Mouse (Mus musculus) intestine, embryonic 14.5 days (tissue): ENCODE measurements around the gene Trim10. TPM values are rescaled to one million over a fixed set of nuclear protein-coding genes. Genes with fewer than 3 reads are reported as not detected.
"Not testable (repeated sequence)": the region's sequence is repeated elsewhere in the genome, so short reads cannot be mapped to it uniquely, and the experiment has no call there.

Experiments
- ATAC-seq: fragments of 200-750 bp; cut with Nextera tagmentation; replicated peaks from 2 replicates; pipeline ENCODE4 v1.8.0; 2017; ENCODE audit warnings: low read depth, moderate number of reproducible peaks, moderate TSS enrichment, moderate library complexity; ENCODE audit not compliant: low FRiP score, low TSS enrichment
- DNase-seq: peaks from one replicate; pipeline ENCODE4 v3.0.0-alpha.2; 2018; ENCODE audit warnings: low spot score
- H3K27ac ChIP-seq: fragments of 300-500 bp; sonication (generic); 2 replicates; pipeline ENCODE4 v1.5.1; 2014; ENCODE audit warnings: low read depth, mild to moderate bottlenecking, control low read depth
- H3K27me3 ChIP-seq: fragments of 300-500 bp; sonication (generic); replicated peaks from 2 replicates; pipeline ENCODE4 v1.6.1; 2014; ENCODE audit warnings: low read length, control low read depth; ENCODE audit not compliant: control insufficient read depth, insufficient read depth
- H3K36me3 ChIP-seq: fragments of 300-500 bp; sonication (generic); 2 replicates; pipeline ENCODE4 v1.6.1; 2014; ENCODE audit warnings: low read length, control low read depth; ENCODE audit not compliant: control insufficient read depth, insufficient read depth
- H3K4me1 ChIP-seq: fragments of 300-500 bp; sonication (generic); replicated peaks from 2 replicates; pipeline ENCODE4 v1.6.1; 2014; ENCODE audit warnings: low read length, control low read depth, mixed read lengths; ENCODE audit not compliant: control insufficient read depth, insufficient read depth
- H3K4me2 ChIP-seq: fragments of 300-500 bp; sonication (generic); 2 replicates; pipeline ENCODE4 v1.6.1; 2014; ENCODE audit warnings: low read length
- H3K4me3 ChIP-seq: fragments of 300-500 bp; sonication (generic); 2 replicates; pipeline ENCODE4 v1.5.1; 2014; ENCODE audit warnings: low read depth, low read length, control low read depth, mixed read lengths
- H3K9ac ChIP-seq: fragments of 300-500 bp; sonication (generic); 2 replicates; pipeline ENCODE4 v1.6.1; 2014; ENCODE audit warnings: mild to moderate bottlenecking, low read length
- H3K9me3 ChIP-seq: fragments of 300-500 bp; sonication (generic); 2 replicates; pipeline ENCODE4 v1.6.1; 2016; ENCODE audit warnings: low read length, control low read depth; ENCODE audit not compliant: control insufficient read depth
- WGBS: fragments of 180-500 bp; shearing (Covaris S2); extraction: QIAGEN DNeasy Blood & Tissue Kit; methylation state at CpG from one replicate; pipeline ENCODE4 v1.1.7; 2014; 5-methylcytosine and 5-hydroxymethylcytosine counted together
- polyA plus RNA-seq: library from polyadenylated mRNA; unstranded; fragments of >200 nt; fragmentation: Nextera tagmentation; extraction: Ambion mirVana; gene quantifications from 2 replicates; pipeline ENCODE4 v1.2.1, GENCODE M21; 2014

Gene Trim10
- polyA plus RNA-seq: 0.97 and 1.6 TPM in 2 replicates

DNA sequence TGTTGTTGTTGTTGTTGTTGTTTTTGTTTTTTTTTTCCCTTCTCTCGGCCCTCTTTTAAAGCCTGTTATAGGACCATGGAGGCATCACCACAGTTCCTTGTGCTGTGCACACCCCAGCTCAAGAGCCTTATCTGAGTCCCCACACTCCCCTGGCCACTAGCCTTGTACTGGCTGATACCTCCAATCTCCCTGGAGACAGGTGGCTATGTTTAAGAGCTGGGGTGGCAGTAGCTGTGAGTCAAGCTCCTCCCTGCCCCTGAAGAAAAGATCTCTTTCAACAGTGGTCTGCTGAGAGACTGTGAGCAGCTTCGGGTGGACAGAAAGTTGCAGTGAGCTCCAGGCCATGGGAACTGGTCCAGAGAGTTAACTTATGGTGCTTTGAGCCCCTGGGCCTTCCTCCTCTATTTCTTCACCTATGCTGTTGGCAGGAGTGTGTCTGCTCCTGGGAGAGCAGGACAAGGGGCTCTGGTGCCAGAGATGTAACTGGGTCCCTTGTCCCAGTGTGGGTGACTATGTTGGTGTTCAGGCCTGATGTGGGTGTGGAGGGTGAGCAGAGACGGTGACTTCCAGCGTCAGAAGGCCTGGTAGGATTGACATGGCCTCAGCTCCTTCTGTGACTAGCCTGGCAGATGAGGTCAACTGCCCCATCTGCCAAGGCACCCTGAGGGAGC is at the start of gene Trim10:
Gene Trim10, plus strand, starts transcription at position 291 of the 671 bp plus-strand sequence.
- Histone ChIP-seq H3K4me2 (no peak within 1 kb of the TSS), H3K9ac (no peak within 1 kb of the TSS), H3K27me3 (peaks cover 17% of the 10 kb centered on the region), H3K4me1 (0 out of 2 replicates have a peak, but pooled peaks cover 5% of the 10 kb centered on the region), H3K4me3 (no peak within 1 kb of the TSS), H3K9me3 (no peaks in the 10 kb centered on the region), H3K36me3 (no peaks in the 10 kb centered on the region), H3K27ac (no peak within 1 kb of the TSS)
- no peak for DNase-seq
- no peak for ATAC-seq
- WGBS: 78% methylated on average over 4 of the region's 4 CpGs

DNA sequence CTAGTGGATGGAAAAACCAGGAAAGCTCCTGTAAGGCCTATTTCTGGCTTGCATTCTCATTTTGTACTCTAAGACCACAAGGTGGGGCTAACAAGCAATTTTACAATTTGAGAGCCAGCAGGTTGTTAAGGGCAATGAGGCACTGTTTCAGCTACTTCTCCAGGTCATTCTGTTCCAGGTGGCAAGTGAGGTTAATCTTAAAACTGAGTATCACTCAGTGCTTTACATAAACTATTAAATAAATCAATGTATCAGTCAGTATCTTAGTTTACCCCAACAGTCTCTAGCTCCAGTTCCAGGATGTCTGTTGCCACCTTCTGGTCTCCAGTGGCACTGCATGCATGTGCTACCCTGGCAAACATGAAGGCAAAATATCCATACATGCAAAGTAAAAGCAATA is 45.4 kb upstream of the Trim10 start:
- H3K9ac ChIP-seq: no peak overlapping the region
- peak; percentile 74 for DNase-seq
- H3K9me3 ChIP-seq: no peaks in the 10 kb centered on the region
- no peaks in the 10 kb centered on the region for H3K4me1 ChIP-seq
- H3K4me2 ChIP-seq: no peak overlapping the region
- H3K27ac ChIP-seq: no peak overlapping the region
- no peaks in the 10 kb centered on the region for H3K36me3 ChIP-seq
- H3K27me3 ChIP-seq: no peaks in the 10 kb centered on the region
- no peak overlapping the region for H3K4me3 ChIP-seq
- 0 out of 2 replicates have a peak, but pooled peaks have one; percentile 20 for ATAC-seq

- Histone ChIP-seq H3K27me3 (no peaks in the 10 kb centered on the region), H3K4me3 (no peak overlapping the region), H3K9me3 (no peaks in the 10 kb centered on the region), H3K27ac (no peak overlapping the region), H3K9ac (no peak overlapping the region), H3K4me1 (no peaks in the 10 kb centered on the region), H3K4me2 (no peak overlapping the region), H3K36me3 (no peaks in the 10 kb centered on the region)
- 28% methylated on average over 4 of the region's 4 CpGs for WGBS
- DNase-seq: no peak
- 0 out of 2 replicates have a peak, but pooled peaks have one; percentile 40 for ATAC-seq
Observed at GRCm38 (mm10) chr17:36825525-36825924, 43.8 kb upstream of the Trim10 start.

- H3K4me1 ChIP-seq, H3K27ac ChIP-seq, ATAC-seq, H3K36me3 ChIP-seq, H3K9me3 ChIP-seq, H3K4me3 ChIP-seq, H3K27me3 ChIP-seq, H3K4me2 ChIP-seq, H3K9ac ChIP-seq: not testable (repeated sequence)
- peak; percentile 83 for DNase-seq
- 13% methylated on average over 5 of the region's 5 CpGs for WGBS
Observed at GRCm38 (mm10) chr17:36826002-36826401, 43.4 kb upstream of the Trim10 start.

- Histone ChIP-seq H3K4me3 (no peak overlapping the region), H3K9ac (no peak overlapping the region), H3K4me2 (no peak overlapping the region), H3K4me1 (no peaks in the 10 kb centered on the region), H3K9me3 (no peaks in the 10 kb centered on the region), H3K36me3 (no peaks in the 10 kb centered on the region), H3K27ac (no peak overlapping the region), H3K27me3 (no peaks in the 10 kb centered on the region)
- DNase-seq: no peak
- 78% methylated on average over 2 of the region's 2 CpGs for WGBS
- ATAC-seq: no peak
Observed at GRCm38 (mm10) chr17:36828488-36828887, 40.9 kb upstream of the Trim10 start.

DNA sequence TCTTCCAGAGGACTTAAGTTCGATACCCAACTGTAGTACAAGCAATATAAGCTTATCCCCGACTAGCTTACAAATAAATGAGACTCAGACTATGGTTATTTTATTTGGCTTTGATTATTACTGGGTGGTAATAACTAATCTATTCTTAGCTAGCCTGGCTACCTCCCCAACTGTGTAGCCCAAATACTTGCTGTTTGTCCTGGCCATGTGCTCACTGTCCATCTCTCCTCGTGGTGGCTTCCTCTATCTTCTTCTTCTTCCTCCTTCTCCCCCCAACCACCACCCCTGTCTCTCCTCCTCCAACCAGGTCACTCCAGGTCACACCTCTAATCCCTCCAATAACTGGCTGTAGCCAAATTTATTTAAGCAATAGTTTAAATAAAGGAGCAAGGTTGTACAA is 38.9 kb upstream of the Trim10 start:
- no peaks in the 10 kb centered on the region for H3K4me1 ChIP-seq
- no peaks in the 10 kb centered on the region for H3K27me3 ChIP-seq
- 71% methylated on average over 3 of the region's 3 CpGs for WGBS
- H3K9ac ChIP-seq: no peak overlapping the region
- ATAC-seq: no peak
- no peak overlapping the region for H3K4me3 ChIP-seq
- no peaks in the 10 kb centered on the region for H3K9me3 ChIP-seq
- H3K27ac ChIP-seq: no peak overlapping the region
- peak; percentile 35 for DNase-seq
- no peaks in the 10 kb centered on the region for H3K36me3 ChIP-seq
- no peak overlapping the region for H3K4me2 ChIP-seq

- no peak for ATAC-seq
- Histone ChIP-seq H3K4me1 (peaks cover 6% of the 10 kb centered on the region), H3K4me2 (no peak overlapping the region), H3K27me3 (no peaks in the 10 kb centered on the region), H3K9me3 (no peaks in the 10 kb centered on the region), H3K36me3 (no peaks in the 10 kb centered on the region), H3K27ac (no peak overlapping the region), H3K4me3 (no peak overlapping the region), H3K9ac (no peak overlapping the region)
- no peak for DNase-seq
- WGBS: 60% methylated on average over 4 of the region's 4 CpGs
Observed at GRCm38 (mm10) chr17:36832694-36833093, 36.7 kb upstream of the Trim10 start.

DNA sequence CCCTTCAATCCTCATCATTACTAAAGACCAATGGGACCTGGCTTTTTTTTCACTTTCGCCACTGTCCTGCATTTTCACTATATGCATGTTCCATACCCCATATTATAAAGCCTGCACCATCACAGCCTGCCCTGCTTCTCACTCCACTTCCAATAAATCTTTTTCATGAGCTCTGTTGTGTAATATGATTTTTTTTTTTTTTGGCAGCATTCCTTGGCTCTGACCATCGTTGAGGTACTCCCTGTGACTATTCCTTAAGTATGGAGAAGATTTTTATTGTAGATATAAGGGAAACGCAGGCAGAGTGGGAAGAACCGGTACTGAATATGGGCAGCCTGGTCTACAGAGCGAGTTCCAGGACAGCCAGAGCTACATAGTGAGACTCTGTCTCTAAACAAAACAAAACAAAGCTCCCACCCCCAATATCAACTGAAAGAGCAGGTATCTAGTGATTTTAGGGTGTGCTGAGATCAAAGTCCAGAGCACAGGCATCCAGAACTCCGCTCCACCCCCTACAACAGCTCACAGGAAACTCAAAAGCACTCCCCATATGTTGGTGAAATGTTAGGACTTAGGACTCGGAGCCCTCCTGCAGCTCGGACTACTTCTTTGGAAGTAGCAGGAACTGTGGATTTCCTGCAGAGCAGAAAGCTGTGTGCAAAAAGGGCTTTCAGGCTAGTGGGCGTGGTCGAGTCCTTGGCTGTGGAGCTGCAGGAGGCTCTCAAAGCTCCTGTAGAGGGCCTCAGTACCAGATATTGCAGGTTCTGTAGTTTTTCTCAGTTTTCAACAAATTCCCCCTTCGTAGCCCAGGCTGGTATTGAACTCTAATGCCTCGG is 33.6 kb upstream of the Trim10 start:
- peak overlapping the region; percentile 57 for H3K4me2 ChIP-seq
- peaks cover 6% of the 10 kb centered on the region for H3K4me1 ChIP-seq
- H3K9ac ChIP-seq: no peak overlapping the region
- 29% methylated on average over 12 of the region's 12 CpGs for WGBS
- H3K27ac ChIP-seq: peak overlapping the region; percentile 96
- ATAC-seq: 0 out of 2 replicates have a peak, but pooled peaks have one; percentile 9
- 0 out of 2 replicates have a peak, but pooled peaks cover 3% of the 10 kb centered on the region for H3K36me3 ChIP-seq
- H3K27me3 ChIP-seq: no peaks in the 10 kb centered on the region
- H3K4me3 ChIP-seq: peak overlapping the region; percentile 64; the same call in 1 of the 2 replicates
- no peaks in the 10 kb centered on the region for H3K9me3 ChIP-seq
- DNase-seq: peak; percentile 74
